Mouse (Mus musculus) myocyte (in vitro differentiated cells): ENCODE measurements around the gene Ube3b.

Experiments used
- E2F4 ChIP-seq: IDR thresholded peaks from one replicate; pipeline ENCODE4 v1.6.1; 2011; ENCODE audit warnings: mild to moderate bottlenecking, control low read depth, moderate library complexity; ENCODE audit not compliant: insufficient read depth
- POLR2A ChIP-seq: IDR thresholded peaks from one replicate; pipeline ENCODE4 v1.6.1; 2011; ENCODE audit warnings: low read depth, mild to moderate bottlenecking, control low read depth, moderate library complexity; ENCODE audit not compliant: insufficient read length
- SRF ChIP-seq: IDR thresholded peaks from one replicate; pipeline ENCODE4 v1.6.1; 2011; ENCODE audit warnings: low read depth; ENCODE audit not compliant: control insufficient read depth, insufficient read length

GRCm38 (mm10) chr5:114407269-114407668 lies 26.9 kb downstream of the Ube3b start:
- no peak for TF ChIP-seq E2F4
- no peak for TF ChIP-seq POLR2A
- no peak for TF ChIP-seq SRF
